Mouse (Mus musculus): Measurements from ENCODE around the gene Lpo.
"Not testable (repeated sequence)": the region's sequence is repeated elsewhere in the genome, so short reads cannot be mapped to it uniquely, and the experiment has no call there.

The Lpo gene

GRCm38 (mm10) chr11:87828239-87828900, at the start of gene Lpo:
Gene Lpo, minus strand, starts transcription at chr11:87828289.
- DNase-seq, result no peak

- DNase-seq, result no peak
Observed at GRCm38 (mm10) chr11:87875436-87875835, 47.3 kb upstream of the Lpo start, which contains the start of gene Epx. Gene Epx, minus strand, starts transcription at chr11:87875536.

- DNase-seq, result no peak
Observed at GRCm38 (mm10) chr11:87871766-87872165, 43.7 kb upstream of the Lpo start.

GRCm38 (mm10) chr11:87870096-87870495, 42.0 kb upstream of the Lpo start:
- DNase-seq, result no peak

- not testable (repeated sequence) for DNase-seq
Observed at GRCm38 (mm10) chr11:87866891-87867290, 38.8 kb upstream of the Lpo start.

GRCm38 (mm10) chr11:87862805-87863204, 34.7 kb upstream of the Lpo start:
- no peak for DNase-seq

- DNase-seq, result no peak
Observed at GRCm38 (mm10) chr11:87860426-87860825, 32.3 kb upstream of the Lpo start.

GRCm38 (mm10) chr11:87859273-87859672, 31.2 kb upstream of the Lpo start:
- no peak for DNase-seq

GRCm38 (mm10) chr11:87854550-87854949, 26.5 kb upstream of the Lpo start:
- no peak for DNase-seq

GRCm38 (mm10) chr11:87853597-87853954, 25.5 kb upstream of the Lpo start:
- DNase-seq, result peak; percentile 12

GRCm38 (mm10) chr11:87852690-87853596, 24.9 kb upstream of the Lpo start, which contains the start of gene Mks1:
Gene Mks1, plus strand, starts transcription at chr11:87853215.
- peak; percentile 83 for DNase-seq

- DNase-seq, result no peak
Observed at GRCm38 (mm10) chr11:87847884-87848283, 19.8 kb upstream of the Lpo start.

- no peak for DNase-seq
Observed at GRCm38 (mm10) chr11:87846968-87847600, 19.0 kb upstream of the Lpo start.

- DNase-seq, result no peak
Observed at GRCm38 (mm10) chr11:87841436-87841835, 13.3 kb upstream of the Lpo start.

GRCm38 (mm10) chr11:87840676-87841075, 12.6 kb upstream of the Lpo start:
- no peak for DNase-seq

- no peak for DNase-seq
Observed at GRCm38 (mm10) chr11:87821502-87821901, 6.6 kb downstream of the Lpo start.

GRCm38 (mm10) chr11:87817443-87817773, 10.7 kb downstream of the Lpo start:
- DNase-seq, result no peak

- peak; percentile 83 for DNase-seq
Observed at GRCm38 (mm10) chr11:87816707-87817442, 11.2 kb downstream of the Lpo start.

- no peak for DNase-seq
Observed at GRCm38 (mm10) chr11:87814831-87815230, 13.3 kb downstream of the Lpo start.

GRCm38 (mm10) chr11:87811396-87811795, 16.7 kb downstream of the Lpo start:
- DNase-seq, result no peak

GRCm38 (mm10) chr11:87808236-87808635, 19.9 kb downstream of the Lpo start:
- no peak for DNase-seq

- DNase-seq, result no peak
Observed at GRCm38 (mm10) chr11:87807433-87807832, 20.7 kb downstream of the Lpo start.

GRCm38 (mm10) chr11:87805448-87805847, 22.6 kb downstream of the Lpo start:
- DNase-seq, result no peak
